Mouse (Mus musculus) erythroid progenitor cell, adult 5-6 weeks (primary cell): ENCODE results near the gene Gm49358. TPM values are rescaled to one million over a fixed set of nuclear protein-coding genes. Genes with fewer than 3 reads are reported as not detected.

ENCODE experiments used
- ATAC-seq: replicated peaks from 2 replicates; pipeline ENCODE4 v1.8.0; 2016; ENCODE audit warnings: moderate number of reproducible peaks, mild to moderate bottlenecking, moderate TSS enrichment, inconsistent platforms; ENCODE audit not compliant: poor library complexity, low FRiP score, severe bottlenecking
- total RNA-seq, 2 experiments: library from RNA; stranded (forward) in 1 of 2; stranded (reverse) in 1 of 2; fragments of 150-400 nt in 1 of 2; fragments of 186-747, 209-891 nt in 1 of 2; gene quantifications; 2 replicates each; pipeline versions ENCODE4 v1.2.3 to v1.2.4; 2015 to 2017; ENCODE audit warnings: low replicate concordance in 2 of 2

Gm49358 gene
- total RNA-seq (2015; ENCODE audit: low replicate concordance) (2.9 TPM in 1 of 2 replicates, not detected in the other), total RNA-seq (2017; ENCODE audit: low replicate concordance) (1.7 TPM in 1 of 2 replicates, not detected in the other)

- ATAC-seq = no peak
Measured at GRCm38 (mm10) chr10:86763672-86764071, at the start of gene Gm49358. TSS of gene Gm49358 (plus strand) at chr10:86763972.

GRCm38 (mm10) chr10:86727548-86727980 is 36.2 kb upstream of the Gm49358 start:
- ATAC-seq = no peak

- no peak for ATAC-seq
Measured at GRCm38 (mm10) chr10:86728176-86728575, 35.6 kb upstream of the Gm49358 start.

DNA sequence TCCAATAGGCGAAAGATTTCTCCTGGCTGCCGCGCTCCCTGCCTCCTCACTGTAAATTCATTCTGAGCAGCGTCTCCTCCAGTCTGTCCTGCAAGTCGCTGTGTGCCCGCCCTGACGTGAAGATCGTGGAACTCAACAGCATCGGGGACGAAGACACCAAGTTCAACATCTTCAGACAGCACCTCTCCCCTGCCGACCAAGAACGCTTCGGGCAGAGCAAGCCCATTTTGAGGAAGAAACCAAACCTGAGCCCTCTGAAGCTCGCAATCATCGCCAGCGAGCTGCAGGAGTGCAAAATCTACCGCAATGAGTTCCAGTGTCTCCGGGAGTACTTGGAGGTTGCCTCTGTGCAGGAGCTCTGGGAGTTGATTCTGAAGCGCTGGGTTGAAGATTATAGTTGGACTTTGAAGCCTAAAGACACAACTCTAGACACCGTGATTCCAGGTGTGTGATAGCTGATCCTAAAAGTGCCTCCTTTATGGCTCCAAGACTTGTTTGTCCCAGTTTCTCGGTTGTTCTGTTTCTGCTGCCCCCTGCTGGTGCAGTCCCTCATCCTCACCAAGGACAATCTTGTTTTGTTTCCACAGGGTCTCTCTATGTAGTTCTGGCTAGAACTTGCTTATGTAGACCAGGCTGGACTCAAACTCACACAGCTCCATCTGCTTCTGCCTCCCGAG is 32.8 kb upstream of the Gm49358 start:
- ATAC-seq = peak; percentile 63; the same call in 1 of the 2 replicates

DNA sequence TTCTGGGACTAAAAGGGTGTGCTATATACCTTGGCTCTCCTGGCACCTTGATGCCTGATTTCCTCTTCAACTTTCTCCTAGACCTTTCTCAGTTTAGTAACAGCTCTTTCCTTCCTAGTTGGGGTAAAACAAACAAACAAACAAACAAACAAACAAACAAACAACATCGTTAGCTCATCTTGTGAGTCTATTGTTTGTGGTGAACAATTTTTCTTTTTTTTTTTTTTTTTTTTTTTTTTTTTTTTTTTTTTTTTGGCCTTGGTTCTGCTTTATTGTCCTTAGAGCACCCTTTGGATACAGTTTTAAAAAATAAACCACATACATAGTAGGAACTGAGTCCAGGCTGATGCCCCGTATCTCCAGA is 32.3 kb upstream of the Gm49358 start:
- ATAC-seq = no peak

GRCm38 (mm10) chr10:86735036-86735435 is 28.7 kb upstream of the Gm49358 start:
- ATAC-seq = no peak

DNA sequence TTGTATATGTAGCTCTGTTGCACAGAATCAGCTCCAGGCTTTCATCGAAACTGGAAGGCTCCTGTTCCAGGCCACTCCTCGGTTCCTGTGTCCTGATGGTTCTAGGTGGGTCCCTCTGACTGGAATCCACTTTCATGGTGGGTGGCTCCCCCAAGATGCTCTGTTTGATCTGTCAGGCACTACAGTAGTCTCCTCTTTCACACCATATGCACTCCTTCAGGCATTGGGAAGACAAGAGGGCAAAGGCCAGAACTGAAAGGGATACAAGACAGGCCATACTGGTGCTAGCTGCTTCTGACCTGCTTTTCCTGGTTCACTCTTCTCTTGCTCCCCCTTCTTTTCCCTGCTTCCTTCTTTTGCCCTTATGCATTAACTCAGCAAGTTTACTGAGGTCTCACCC is 20.9 kb upstream of the Gm49358 start:
- ATAC-seq = no peak

DNA sequence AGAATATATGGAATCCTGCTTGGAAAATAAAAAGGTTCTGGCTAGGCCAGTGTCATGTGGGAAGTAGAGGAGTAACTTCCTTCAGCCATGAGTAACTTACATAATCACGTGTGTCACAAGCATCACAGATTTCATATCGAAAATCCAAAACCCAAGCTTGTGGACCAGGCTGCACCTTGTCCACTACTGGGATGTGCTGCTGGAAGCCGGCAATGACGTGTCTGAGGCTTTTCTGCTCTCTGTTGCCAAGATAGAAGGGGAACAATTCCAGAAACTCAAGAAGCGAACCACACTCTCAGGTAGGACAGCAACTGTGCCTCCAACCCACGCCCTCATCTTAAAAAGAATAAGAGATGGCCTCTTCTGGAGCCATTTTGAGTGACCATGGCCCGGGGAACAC is 19.5 kb upstream of the Gm49358 start:
- ATAC-seq = no peak

DNA sequence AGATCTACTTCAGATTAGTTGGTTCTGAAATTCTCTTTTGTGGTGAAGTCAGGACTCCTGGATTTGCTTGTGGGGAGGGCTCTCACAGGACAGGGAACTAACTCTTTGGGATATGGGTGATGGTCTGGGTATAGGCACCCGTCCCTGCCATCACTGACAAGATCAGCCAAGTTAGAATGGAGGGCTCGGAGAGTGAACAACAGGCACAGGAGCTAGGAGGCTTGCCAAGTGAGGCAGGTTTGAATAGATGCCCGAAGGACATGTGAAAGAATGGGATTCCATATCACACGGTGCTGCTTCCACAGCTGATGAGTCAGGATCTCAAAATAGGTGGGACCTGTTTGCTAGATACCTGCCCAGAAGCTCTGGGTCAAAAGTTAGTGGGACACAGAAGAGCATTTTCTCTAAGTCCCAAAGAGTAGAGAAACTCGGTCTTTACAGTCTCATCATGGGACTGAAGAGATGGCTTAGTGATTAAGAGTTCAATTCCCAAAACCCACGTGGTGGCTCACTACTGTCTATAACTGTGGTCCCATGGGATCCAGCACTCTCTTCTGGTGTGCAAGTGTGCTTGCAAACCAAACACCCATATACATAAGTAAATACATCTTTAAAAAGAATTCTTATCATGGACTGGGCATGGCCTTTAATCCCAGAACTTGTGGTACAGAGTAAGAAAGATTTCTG is 7.8 kb upstream of the Gm49358 start:
- ATAC-seq = no peak

DNA sequence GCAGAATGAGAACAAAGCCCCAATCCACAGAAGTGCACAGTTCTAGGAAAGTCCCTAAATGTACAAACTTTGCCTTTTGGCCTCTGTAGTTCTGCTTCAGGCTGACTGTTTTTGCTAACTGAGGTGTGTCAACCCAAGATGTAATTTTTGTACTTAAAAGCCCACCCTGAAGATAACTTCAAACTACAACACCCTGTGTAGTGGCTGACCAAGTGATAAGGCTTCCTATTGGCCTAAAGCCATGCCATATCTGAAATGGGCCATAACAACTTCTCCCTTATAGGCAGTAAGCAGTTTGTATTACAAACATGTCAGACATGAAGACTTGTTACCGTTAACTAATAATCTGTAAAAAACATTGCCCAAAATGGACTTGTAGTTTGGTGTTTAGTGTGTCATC is 6.0 kb upstream of the Gm49358 start:
- ATAC-seq = peak; percentile 37; the same call in 1 of the 2 replicates

DNA sequence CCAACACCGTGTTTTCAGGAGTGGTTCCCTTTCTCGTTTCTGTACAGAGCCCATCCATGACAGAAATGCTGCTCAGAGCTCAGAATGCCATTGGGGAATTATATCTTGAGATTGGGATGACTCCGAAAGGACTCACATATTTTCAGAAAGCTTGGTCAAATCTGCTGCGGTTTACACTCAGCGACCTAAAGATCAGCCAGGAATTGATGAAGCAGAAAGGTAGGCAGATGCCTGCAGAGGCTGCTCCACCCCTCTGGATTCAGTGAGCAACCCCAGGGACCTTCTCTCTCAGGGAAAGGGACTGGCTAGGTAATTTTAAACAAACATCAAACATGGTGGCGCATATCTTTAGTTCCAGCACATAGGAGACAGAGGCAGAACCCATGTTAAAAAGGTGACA is 5.6 kb upstream of the Gm49358 start:
- no peak for ATAC-seq

DNA sequence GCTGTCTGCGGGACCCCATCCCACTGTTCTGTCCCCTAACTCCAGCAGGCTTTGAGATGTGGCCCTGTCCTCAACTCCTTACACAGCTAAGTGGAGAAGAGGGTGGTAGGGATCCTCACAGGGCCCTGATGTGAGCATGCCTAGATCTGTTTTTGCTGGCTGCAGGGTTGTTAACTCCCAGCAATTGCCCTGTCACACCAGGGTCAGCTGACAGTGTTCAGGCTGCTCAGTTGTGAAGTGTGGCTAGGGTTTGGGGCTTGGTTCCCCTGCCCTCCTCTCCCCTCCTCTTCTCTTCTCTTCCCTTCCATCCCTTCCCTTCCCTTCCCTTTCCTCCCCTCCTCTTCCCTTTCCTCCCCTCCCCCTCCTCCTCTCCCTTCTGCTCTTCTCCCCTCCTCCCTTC is 2.5 kb upstream of the Gm49358 start:
- no peak for ATAC-seq

DNA sequence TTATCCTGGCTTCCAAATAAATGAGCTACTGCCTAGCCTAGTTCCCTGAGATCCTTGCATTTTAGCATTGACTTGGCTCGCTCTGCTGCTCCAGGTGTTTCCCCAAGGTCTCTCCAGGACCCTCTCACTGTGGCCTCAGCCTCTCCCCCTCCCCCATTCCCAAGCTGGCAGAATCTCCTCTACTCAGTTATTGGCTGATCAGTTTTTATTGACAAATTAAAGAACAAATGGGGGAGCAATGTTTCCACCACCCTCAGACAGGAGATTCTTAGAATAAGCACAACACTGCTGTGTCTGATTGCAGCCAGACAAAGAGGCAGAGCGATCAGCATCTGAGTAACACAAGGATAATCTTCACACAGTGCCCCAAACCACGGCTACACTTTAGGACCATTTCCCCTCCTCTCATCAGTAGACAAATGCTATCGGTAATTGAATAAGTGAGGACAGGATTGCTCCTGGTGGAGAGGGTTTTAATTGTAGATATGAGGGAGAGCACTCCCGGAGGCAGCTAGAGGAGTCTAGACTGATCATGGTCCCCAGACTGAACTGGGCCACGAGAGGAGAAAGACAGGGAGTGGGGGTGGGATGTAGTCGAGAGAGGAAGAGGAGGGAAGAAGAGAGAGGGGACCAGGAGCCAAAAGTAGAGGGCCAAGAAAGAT is 1.9 kb upstream of the Gm49358 start:
- ATAC-seq = no peak

DNA sequence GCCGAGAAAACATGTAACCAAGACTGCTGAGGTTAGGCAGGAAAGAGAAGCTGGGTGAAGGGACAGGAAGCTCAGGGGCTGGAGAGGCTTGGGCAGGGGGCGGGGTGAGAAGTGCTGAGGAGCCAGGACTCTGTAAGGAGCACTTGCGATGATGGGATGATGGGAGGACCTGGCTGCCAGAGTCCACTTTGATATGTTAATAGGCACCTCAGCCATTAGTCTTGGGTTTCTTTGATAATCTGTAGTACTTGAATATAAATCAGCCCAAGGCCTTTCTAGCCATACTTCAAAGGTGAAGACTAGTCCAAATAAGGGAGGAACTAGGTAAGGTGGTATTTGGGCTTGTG is 1.4 kb upstream of the Gm49358 start:
- ATAC-seq = no peak

DNA sequence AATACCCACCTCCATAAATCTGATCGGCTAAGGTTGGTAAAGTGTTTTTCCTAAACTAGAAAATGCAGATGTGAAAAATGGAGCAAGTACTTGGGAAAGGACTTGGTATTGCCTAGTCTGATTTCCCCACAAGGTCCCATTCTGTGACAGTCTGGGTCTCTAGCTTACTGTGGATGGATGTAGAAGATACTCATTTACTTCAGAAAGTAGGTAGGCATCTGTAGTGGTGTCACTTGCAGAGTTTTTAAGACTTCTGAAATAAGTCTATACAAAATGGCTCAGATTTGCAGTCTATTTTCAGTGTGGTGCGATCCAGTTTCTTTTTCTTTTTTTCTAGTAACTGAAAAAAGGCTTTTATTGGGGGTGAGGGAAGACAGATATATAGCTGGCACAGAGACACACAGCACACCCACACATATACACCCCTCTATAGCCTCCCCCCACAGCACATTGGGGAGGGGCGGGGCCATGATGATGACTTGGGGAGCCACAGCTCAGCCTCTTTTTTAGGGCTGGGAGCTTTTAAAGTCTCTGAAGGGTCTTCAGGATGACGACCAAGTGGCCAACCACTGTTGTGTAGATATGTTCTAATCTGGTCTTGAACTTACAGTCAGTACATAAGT is 1.7 kb downstream of the Gm49358 start:
- no peak for ATAC-seq

DNA sequence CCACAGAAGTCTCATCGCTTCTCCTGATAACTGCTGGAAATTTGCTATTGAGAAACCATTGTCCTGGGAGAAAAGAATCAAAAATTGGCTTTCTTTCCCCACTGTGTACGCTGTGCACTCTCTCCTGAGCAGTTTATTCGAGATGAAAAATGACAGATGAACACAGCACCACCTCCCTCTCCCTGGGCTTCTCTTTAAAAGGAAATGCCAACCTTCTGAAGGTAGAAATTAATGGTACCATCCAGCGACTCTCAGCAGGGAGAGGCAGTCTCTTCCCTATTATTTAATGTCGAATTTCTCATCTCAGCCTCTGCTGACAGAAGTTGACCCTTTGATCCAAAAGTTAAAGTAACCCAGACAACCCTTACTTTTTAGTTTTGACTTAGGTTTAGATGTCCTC is 5.4 kb downstream of the Gm49358 start:
- no peak for ATAC-seq

GRCm38 (mm10) chr10:86769797-86770196 is 6.0 kb downstream of the Gm49358 start:
- no peak for ATAC-seq

- no peak for ATAC-seq
Measured at GRCm38 (mm10) chr10:86771701-86772100, 7.9 kb downstream of the Gm49358 start.

DNA sequence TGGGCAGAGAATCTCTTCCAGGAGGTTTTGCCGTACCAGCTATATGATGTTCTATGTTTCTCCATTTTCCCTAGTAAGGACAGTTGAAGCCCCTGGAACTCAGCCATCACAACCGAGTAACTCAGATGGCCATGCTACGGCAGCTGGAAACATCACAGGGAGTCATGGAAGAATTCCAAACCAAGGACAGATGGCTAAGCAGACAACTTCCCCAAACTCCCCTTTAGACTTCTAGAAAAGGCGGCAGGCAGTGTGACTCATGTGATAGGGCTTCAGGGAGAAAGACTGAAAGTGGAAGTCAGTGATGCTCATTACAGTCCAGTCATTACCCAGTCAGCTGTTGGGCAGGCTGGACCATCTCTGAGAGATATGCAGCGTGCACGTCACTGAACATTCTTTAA is 8.5 kb downstream of the Gm49358 start:
- ATAC-seq = no peak

GRCm38 (mm10) chr10:86773360-86773759 is 9.6 kb downstream of the Gm49358 start:
- no peak for ATAC-seq

GRCm38 (mm10) chr10:86776281-86776680 is 12.5 kb downstream of the Gm49358 start:
- no peak for ATAC-seq
